Mouse (Mus musculus) cerebellum, adult 11 months (tissue): ENCODE data around the gene Pfn1.

Experiments
- DNase-seq: peaks from one replicate; pipeline ENCODE4 v3.0.0; 2022

Pfn1 gene

GRCm38 (mm10) chr11:70674014-70674413 is 19.6 kb upstream of the Pfn1 start:
- no peak for DNase-seq

- DNase-seq: no peak
Measured at GRCm38 (mm10) chr11:70671333-70672047, 17.0 kb upstream of the Pfn1 start.

GRCm38 (mm10) chr11:70670483-70670882 is 16.0 kb upstream of the Pfn1 start:
- no peak for DNase-seq

GRCm38 (mm10) chr11:70669582-70670345 is 15.3 kb upstream of the Pfn1 start:
- peak; percentile 76 for DNase-seq

- peak; percentile 96 for DNase-seq
Measured at GRCm38 (mm10) chr11:70668771-70669505, 14.5 kb upstream of the Pfn1 start, which contains the start of gene Spag7. Gene Spag7 (minus strand): TSS chr11:70669416.

- DNase-seq: no peak
Measured at GRCm38 (mm10) chr11:70668335-70668770, 13.9 kb upstream of the Pfn1 start.

GRCm38 (mm10) chr11:70667271-70668150 is 13.1 kb upstream of the Pfn1 start:
- no peak for DNase-seq

GRCm38 (mm10) chr11:70666687-70667086 is 12.2 kb upstream of the Pfn1 start:
- no peak for DNase-seq

GRCm38 (mm10) chr11:70664741-70665140 is 10.3 kb upstream of the Pfn1 start:
- DNase-seq: no peak

GRCm38 (mm10) chr11:70663957-70664356 is 9.5 kb upstream of the Pfn1 start:
- no peak for DNase-seq

- DNase-seq: no peak
Measured at GRCm38 (mm10) chr11:70663101-70663500, 8.7 kb upstream of the Pfn1 start.

- no peak for DNase-seq
Measured at GRCm38 (mm10) chr11:70660571-70660970, 6.1 kb upstream of the Pfn1 start.

GRCm38 (mm10) chr11:70658942-70659341 is 4.5 kb upstream of the Pfn1 start:
- DNase-seq: no peak

GRCm38 (mm10) chr11:70658521-70658920 is 4.1 kb upstream of the Pfn1 start:
- DNase-seq: no peak

GRCm38 (mm10) chr11:70657991-70658390 is 3.5 kb upstream of the Pfn1 start:
- no peak for DNase-seq

- DNase-seq: no peak
Measured at GRCm38 (mm10) chr11:70657573-70657972, 3.1 kb upstream of the Pfn1 start.

GRCm38 (mm10) chr11:70656964-70657363 is 2.5 kb upstream of the Pfn1 start, which contains the start of gene Eno3:
Gene Eno3 (plus strand): TSS chr11:70657202.
- DNase-seq: peak; percentile 39

GRCm38 (mm10) chr11:70656456-70656927 is 2.0 kb upstream of the Pfn1 start:
- DNase-seq: peak; percentile 34

GRCm38 (mm10) chr11:70655571-70656455 is 1.4 kb upstream of the Pfn1 start:
- DNase-seq: peak; percentile 41

- DNase-seq: peak; percentile 80
Measured at GRCm38 (mm10) chr11:70654923-70655570, 603 bp upstream of the Pfn1 start.
